Mouse (Mus musculus): ENCODE data around the gene Prlr.

Prlr gene

DNA sequence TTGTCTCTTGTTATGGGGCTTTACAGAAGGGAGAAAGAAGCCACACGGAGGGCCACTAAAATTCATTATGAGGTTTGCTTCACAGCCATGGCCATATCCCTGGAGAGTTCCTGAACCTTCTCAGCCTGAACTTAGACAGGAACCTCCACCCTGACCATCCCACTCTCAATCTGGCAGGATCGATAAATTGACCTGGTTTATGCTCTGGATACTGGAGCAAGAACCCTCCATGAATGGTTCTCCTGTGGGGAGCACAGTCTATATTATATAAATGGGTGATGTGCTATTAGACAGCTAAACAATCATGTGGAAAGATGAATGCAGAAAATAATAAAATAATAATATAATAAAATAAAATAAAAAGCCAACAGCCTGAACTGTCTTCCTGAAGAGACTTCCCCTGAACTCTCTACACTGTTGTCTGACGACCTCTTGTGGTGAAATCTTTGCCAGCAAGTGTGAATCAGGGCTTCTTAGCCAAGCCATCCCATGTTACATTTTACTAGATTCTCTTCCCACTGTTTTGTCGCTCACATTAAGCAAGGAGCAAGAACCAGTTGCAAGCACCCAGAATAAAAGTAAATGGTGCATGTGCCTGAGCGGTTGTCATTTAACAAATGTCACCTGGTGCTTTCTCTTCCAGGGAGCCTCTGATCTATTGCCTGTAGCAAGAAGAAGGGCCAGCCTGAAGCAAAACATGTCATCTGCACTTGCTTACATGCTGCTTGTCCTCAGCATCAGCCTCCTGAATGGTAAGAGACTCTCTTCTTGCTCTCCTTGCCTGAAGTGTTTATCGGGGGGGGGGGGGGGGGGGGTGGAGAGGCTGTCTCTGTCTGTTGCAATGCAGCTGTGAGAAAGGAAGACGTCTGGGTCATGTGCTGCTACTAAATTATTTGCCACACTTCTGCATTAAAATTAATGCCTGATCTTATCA is 136.8 kb downstream of the Prlr start:
- in situ Hi-C loops (cut with MboI, MseI): loop anchor here (10.0 kb wide), 1 partner anchor 859 kb away; no protein-coding TSS in a partner anchor

- in situ Hi-C loops (cut with MboI, MseI): no loop called here
Measured at GRCm38 (mm10) chr15:10325080-10325479, 148.0 kb downstream of the Prlr start, which contains the start of gene Gm21973. Gene Gm21973 (plus strand): TSS chr15:10325380.

- in situ Hi-C loops (cut with MboI, MseI): no loop called here
Measured at GRCm38 (mm10) chr15:10330626-10331025, 153.6 kb downstream of the Prlr start.

- in situ Hi-C loops (cut with MboI, MseI): no loop called here
Measured at GRCm38 (mm10) chr15:10332566-10332965, 155.5 kb downstream of the Prlr start.

GRCm38 (mm10) chr15:10338606-10339005 is 161.6 kb downstream of the Prlr start:
- in situ Hi-C loops (cut with MboI, MseI): no loop called here

- in situ Hi-C loops (cut with MboI, MseI): no loop called here
Measured at GRCm38 (mm10) chr15:10347044-10347443, 170.0 kb downstream of the Prlr start.

DNA sequence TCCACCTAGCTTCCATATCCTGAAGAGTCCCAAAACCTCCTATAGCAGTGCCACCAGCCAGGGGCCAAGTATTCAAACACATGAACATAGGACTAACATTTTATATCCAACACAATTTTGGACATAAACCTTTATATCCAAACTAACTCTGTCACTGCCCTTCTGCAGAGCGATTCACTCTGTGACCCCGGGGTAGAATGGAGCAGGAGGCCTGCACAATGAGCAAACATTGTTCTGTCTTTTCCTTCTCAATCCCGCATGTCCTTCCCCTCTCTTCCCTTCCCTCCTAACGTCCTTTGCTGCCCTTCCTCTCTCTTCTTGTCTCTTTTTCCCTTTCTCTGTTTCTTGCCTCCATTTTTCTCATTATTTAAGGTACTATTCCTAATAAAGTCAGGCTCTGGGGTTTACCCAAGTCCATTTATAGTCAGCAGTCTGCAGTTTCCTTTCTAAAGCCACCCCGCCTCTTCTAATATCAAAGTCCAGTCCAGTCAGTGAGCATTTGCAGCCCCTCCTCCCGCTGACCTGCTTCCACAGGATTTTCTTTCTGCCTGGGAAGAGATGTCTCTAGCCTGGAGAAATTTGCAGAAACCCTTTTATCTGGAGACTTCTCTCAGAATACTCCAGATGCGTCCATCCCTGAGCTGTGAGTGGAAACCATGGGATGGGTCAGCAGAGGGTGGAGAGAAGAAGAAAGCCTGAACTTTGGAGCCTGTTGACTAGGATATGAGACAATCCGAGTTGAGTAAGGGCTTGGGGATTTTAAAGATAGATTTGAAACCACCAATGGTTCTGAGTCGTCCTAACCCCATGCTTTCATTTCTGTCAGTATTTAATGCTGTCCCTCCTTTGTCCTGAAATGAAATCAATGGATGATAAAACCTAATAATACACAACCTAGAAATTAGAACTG is 181.3 kb downstream of the Prlr start, which contains the start of gene Agxt2:
Gene Agxt2 (plus strand): TSS at position 494 of the 910 bp plus-strand sequence.
- in situ Hi-C loops (cut with MboI, MseI): no loop called here

- in situ Hi-C loops (cut with MboI, MseI): no loop called here
Measured at GRCm38 (mm10) chr15:10366331-10366730, 189.3 kb downstream of the Prlr start.

DNA sequence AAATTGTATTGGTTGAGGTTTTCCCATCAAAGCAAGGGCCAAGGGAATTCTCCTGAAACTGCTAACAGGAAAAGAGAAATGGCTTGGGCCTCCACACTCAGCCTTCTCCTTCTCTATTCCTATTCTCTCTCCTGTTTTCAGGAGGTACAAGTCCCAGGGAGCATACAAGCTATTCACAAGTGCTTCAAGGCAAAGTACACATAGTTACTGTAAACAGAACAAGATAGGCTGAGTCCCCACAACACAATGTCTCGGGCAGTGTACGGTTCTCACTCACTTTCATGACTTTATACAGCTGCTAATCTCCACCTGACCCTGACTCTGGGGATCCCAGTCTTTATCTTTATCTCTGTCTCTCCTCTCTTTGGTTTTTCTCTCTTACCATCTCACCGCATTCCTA is 198.4 kb downstream of the Prlr start:
- in situ Hi-C loops (cut with MboI, MseI): no loop called here

GRCm38 (mm10) chr15:10378338-10378959 is 201.4 kb downstream of the Prlr start:
- in situ Hi-C loops (cut with MboI, MseI): no loop called here

DNA sequence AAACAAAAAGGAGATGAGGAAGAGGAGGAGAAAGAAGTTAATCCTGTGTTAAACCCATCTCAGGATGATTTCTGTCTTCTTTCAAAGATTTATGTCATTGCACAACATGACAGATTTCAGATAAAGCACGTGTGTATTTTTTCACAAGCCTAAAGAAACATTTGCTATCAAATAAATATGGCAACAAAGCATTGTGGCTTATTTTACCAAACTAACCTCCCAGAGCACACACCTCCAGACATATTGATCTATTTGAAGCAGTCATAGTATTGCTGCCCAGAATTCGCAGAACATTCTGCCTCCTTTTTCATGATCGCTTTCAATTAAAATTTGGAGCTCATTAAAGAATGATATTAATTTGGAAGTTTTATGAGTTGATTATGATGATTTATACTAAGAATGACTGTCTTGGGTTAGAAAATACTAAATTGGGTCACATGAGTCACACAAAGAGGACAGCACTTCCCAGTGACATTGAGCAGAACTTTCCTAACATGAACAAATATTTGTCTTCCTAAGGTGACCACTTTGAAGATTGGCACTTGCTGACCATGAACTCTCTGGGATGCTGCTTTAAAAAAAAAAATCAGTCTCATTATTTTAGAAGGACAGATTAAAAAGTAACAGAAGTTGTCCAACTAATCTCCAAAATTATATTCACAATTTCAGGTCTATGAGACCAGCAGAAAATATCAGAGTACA is 202.9 kb downstream of the Prlr start:
- in situ Hi-C loops (cut with MboI, MseI): no loop called here

GRCm38 (mm10) chr15:10387263-10387662 is 210.2 kb downstream of the Prlr start:
- in situ Hi-C loops (cut with MboI, MseI): no loop called here
